Mouse (Mus musculus): ENCODE measurements around the gene Gm5128. TPM values are rescaled to one million over a fixed set of nuclear protein-coding genes. Genes with fewer than 3 reads are reported as not detected.

The Gm5128 gene
- polyA plus RNA-seq (2012; rRNA removed; ENCODE audit: low replicate concordance): not detected in 2 replicates

DNA sequence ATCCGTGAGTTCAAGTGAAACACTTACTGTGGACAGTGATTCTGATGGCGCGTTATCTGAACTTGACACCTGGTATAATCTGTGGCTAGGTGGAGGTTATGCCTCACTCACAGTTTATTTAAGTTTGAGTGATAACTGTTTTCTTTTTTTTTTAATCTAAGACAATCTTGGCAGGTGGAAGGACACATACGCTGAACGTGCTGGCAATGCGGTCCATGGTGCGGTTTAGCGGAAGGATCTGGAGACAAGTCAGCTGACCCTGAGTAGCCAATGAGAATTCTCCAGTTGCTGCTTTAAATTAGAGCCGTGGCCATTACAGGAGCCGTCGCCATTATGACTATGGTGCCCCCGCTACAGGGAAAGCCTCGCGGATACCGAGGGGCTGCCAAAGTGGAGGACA is at the start of gene Gm5128:
Gm5128 (plus strand) TSS at position 301 of the 400 bp plus-strand sequence.

Other genes with a start within 250 kb of the Gm5128 start
- not detected in 2 replicates for gene Gm15023, start 195.7 kb upstream of the Gm5128 start, polyA plus RNA-seq (2012; rRNA removed; ENCODE audit: low replicate concordance)
- not detected in 2 replicates for gene Tceal6, start 162.6 kb upstream of the Gm5128 start, polyA plus RNA-seq (2012; rRNA removed; ENCODE audit: low replicate concordance)
- not detected in 2 replicates for gene Pramel3, start 71.0 kb upstream of the Gm5128 start, polyA plus RNA-seq (2012; rRNA removed; ENCODE audit: low replicate concordance)
- gene Gm7903, start 60.6 kb downstream of the Gm5128 start, polyA plus RNA-seq (2012; rRNA removed; ENCODE audit: low replicate concordance): not detected in 2 replicates
- not detected in 2 replicates for gene AV320801, start 121.3 kb downstream of the Gm5128 start, polyA plus RNA-seq (2012; rRNA removed; ENCODE audit: low replicate concordance)
- gene Nxf7, start 225.5 kb downstream of the Gm5128 start, polyA plus RNA-seq (2012; rRNA removed; ENCODE audit: low replicate concordance): 0.06 TPM in 1 of 2 replicates, not detected in the other